Mouse (Mus musculus): ENCODE measurements around the gene Mthfr.

Gene Mthfr

DNA sequence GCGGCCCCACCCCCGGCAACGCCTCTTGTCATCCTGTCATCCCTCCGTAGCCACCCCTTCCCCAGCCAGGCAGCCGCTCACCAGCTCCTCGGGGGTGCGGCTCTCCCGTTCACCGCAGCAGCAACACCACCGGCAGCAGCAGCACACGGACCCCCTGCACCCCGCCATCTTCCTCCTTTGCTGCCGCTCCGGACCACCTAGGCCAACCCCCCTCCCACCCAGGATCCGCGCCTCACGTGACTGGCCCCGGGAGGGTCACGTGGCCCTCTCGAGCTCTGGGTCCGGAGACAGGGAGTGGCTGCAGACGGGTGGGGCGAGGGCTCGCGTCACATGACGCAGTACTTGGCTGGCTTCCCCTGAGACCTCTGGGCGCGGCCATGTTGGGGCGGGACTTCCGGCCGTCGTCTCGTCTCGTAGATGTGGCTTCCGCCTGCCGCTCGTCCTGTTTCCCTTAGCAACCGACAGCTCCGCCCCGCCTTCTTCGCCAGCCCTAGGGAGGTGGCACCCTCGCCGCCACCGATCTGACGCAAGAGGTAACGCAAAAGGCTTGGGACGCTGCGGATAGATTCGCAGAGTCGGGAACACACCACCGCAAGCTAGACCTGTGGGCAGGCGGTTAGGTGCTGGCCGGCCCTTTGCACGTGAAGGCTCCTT, at the start of gene Mthfr, which contains the start of gene Clcn6:
Mthfr (plus strand) TSS at position 478 of the 654 bp plus-strand sequence.
Clcn6 (minus strand) TSS at position 222 of the 654 bp plus-strand sequence.
- DNase-seq (ENCODE audit: low spot score in 2 of 2): peak; percentile 99 to 100

DNA sequence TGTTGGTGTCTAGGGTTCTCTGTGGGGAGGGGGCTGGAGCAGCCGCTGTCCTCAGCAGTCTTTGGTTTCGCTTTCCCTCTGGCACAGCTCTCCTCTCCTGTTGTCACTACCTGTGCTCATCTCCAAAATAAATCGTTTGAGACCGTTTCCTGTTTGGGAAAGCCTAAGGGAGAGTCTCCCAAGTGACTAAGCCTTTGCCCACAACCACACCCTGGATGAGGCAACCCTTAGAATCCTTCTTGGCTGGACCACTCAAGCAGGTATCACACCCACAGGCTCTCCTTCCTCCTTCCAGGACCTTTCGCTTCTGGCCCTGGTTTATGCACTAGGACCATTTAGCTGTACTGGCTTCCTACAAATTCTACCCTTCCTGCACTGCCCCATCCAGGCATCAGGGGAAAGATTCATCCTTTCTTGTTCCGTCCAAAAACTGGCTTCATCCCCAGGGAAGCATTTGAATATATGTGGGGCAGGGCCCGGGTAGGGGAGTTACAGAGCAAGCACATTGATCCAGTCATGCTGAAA, 45.2 kb upstream of the Mthfr start:
- DNase-seq (ENCODE audit: low spot score in 2 of 2): no peak

DNA sequence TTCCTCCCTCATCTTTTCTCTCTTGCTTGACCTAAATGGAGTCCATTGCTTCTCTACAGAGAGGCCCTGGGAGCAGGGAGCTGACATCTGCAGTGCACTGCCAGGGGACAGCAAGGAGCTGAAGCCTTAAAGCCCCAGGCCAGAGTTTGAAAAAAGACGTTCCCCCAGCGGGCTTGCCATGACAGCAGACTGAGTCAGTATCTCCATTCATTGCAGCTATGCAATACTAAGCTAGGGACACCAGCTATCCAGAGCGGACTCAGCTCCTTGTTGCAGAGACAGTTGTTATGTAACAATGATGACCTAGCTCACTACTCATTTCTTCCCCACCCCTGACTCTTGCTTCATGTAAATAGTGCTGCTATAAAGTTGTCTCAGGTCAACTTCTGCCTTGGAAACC, 43.6 kb upstream of the Mthfr start:
- no peak for DNase-seq (ENCODE audit: low spot score in 2 of 2)

GRCm38 (mm10) chr4:148000202-148000772, 38.6 kb upstream of the Mthfr start, which contains the start of gene Nppa:
Gene Nppa, plus strand, starts transcription at chr4:148000722.
- DNase-seq (ENCODE audit: low spot score in 2 of 2): no peak

GRCm38 (mm10) chr4:148001013-148001789, 37.7 kb upstream of the Mthfr start:
- DNase-seq (ENCODE audit: low spot score in 2 of 2): no peak

DNA sequence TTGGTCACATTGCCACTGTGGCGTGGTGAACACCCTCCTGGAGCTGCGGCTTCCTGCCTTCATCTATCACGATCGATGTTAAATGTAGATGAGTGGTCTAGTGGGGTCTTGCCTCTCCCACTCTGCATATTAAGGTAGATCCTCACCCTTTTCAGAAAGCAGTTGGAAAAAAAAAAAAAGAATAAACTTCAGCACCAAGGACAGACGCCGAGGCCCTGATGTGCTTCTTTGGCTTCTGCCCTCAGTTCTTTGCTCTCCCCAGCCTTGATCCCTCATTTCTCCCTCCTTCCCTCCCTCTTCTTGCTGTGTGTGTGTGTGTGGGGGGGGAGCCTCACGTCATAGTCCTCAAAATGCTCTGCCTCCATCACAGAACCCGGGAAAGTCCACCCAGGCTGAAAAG, 37.0 kb upstream of the Mthfr start:
- DNase-seq (ENCODE audit: low spot score in 2 of 2): no peak

DNA sequence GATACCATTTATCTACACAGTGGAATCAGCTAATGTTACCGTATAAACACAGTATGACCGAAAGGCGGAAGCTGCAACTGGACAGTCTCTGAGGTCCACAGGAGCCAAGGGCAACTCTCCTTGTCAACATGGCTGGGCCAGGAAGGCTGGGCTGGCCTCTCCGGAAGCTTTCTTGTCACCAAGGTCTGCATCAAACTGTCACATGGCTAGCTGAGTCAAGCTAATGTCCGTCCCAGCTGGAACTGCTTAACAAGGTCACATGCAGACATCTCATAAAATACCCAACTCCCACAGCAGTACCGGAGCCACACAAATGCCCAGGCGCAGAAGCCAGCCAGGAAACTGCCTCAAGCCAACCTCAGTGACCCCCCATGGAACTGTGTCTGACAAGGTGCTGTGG, 34.5 kb upstream of the Mthfr start:
- no peak for DNase-seq (ENCODE audit: low spot score in 2 of 2)

DNA sequence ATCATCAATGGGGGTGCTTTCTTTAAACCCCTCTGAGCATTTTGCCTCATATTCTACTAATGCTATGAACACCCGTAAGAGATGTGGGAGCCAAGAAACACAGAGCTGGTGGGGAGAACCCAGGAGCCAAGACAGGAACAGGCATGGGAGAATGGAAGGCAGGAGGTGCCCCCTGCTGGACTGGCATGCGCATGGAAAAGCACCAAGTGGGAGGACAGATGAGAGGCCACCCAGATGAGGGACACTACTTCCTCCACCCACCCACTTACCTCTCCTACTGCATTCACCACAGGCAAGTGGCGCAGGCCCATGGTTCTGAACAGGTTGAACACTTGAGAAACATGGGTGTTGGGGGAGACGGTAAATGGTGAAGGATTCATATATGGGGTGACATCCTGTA, 30.5 kb upstream of the Mthfr start:
- DNase-seq (ENCODE audit: low spot score in 2 of 2): no peak

DNA sequence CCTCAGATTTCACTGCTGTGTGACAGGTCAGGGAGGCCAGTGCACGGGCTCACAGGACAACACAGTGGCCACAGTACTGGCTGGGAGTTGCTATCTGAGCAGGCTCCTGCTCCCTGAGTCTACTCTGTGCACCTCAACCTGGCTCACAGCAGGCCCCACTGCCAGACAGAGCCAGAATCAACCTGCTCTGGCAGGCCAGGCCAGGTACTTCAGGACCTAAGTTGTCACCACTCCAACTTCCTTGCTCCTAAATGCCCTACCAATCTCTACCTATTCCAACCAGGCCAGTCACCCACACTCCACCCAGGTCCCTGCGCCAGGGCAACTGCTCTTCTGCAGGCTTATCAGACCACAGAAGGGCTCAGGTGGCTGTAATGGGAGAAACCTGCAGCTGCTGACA, 29.2 kb upstream of the Mthfr start:
- no peak for DNase-seq (ENCODE audit: low spot score in 2 of 2)

DNA sequence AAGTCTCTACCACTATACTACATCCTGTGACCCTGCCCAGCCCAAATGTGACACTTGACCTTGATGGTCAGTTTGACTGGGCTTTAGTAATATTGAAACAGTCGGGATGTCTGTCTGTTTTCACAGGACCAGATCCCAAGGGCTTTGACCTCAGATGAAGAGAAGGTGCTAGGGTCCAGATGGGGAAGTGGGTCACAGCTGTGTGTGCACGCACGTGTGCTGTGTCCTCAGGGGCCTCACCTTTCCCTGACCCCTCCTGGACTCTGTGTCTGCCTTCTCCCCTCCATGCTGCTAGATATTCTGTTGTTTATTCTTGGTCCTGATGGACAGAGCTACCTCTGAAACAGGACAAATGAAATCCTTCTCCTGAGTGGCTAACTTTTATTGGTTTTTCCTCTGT, 27.5 kb upstream of the Mthfr start:
- no peak for DNase-seq (ENCODE audit: low spot score in 2 of 2)

GRCm38 (mm10) chr4:148012216-148012615, 26.7 kb upstream of the Mthfr start:
- DNase-seq (ENCODE audit: low spot score in 2 of 2): no peak

GRCm38 (mm10) chr4:148015418-148015817, 23.5 kb upstream of the Mthfr start:
- no peak for DNase-seq (ENCODE audit: low spot score in 2 of 2)

GRCm38 (mm10) chr4:148016981-148017380, 21.9 kb upstream of the Mthfr start:
- DNase-seq (ENCODE audit: low spot score in 2 of 2): no peak

DNA sequence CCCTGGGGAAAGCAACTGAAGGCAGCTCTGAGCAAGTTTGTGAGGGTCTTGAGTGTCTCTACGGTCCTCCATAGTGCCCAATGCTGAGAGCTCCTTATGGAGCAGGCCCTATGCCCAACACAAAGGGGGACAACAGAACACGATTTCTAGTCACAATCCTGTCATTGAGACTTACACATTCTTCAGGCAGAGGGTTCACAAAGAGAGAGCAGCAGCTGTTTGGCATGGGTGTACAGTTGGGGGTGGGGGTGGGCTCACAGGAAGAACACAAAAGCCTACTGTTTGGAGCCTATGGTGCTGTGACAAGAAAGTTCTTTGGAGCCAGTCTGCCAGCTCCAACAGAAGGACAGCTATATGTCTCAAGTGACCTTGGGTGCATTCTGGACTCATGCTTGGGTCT, 20.5 kb upstream of the Mthfr start:
- DNase-seq (ENCODE audit: low spot score in 2 of 2): no peak

DNA sequence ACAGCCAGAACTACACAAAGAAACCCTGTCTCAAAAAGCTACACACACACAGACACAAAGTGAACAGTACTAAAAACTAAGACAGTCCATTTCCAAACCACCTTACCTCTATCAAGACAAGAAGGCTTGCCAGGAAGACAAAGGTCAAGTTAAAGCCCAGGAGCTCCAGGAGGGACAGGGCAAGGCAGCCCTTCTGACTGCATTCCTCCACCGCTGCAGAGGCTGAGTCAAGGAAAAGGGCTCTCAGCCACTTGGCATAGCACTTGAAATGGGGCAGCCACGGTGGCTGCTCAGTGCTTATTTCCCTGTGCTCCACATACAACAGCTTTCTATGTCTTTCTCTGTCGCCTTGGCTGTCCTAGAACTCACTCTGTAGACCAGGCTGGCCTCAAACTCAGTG, 14.9 kb upstream of the Mthfr start:
- no peak for DNase-seq (ENCODE audit: low spot score in 2 of 2)

GRCm38 (mm10) chr4:148029297-148029696, 9.6 kb upstream of the Mthfr start:
- no peak for DNase-seq (ENCODE audit: low spot score in 2 of 2)

- DNase-seq (ENCODE audit: low spot score in 2 of 2): no peak
These were observed 8.4 kb upstream of the Mthfr start for GRCm38 (mm10) chr4:148030506-148030905.

DNA sequence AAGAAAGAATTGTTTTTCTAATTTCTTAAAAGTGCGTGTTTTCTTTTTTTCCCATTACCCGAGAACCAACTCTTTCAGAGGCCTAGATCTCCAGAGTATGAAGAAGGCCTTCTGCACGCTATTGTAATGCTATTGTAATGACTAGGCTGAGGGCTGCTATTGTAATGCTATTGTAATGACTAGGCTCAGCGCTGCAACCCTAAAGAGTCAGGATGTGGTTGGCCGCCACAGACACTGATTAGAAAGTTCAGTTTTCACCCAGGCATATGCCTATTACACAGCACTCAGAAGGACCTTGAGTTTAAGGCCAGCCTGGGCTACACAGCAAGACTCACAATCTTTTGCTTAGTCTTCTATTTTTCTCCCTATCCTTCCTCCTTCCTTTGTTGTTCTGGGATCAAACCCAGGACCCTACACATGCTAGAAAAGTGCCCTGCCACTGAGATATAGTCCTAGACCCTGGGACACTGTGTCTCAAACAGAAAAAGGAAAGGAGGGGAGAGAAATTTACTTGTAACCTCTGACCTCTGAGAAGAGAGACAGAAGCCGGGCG, 4.9 kb upstream of the Mthfr start:
- DNase-seq (ENCODE audit: low spot score in 2 of 2): no peak

GRCm38 (mm10) chr4:148035440-148035839, 3.4 kb upstream of the Mthfr start:
- DNase-seq (ENCODE audit: low spot score in 2 of 2): no peak

DNA sequence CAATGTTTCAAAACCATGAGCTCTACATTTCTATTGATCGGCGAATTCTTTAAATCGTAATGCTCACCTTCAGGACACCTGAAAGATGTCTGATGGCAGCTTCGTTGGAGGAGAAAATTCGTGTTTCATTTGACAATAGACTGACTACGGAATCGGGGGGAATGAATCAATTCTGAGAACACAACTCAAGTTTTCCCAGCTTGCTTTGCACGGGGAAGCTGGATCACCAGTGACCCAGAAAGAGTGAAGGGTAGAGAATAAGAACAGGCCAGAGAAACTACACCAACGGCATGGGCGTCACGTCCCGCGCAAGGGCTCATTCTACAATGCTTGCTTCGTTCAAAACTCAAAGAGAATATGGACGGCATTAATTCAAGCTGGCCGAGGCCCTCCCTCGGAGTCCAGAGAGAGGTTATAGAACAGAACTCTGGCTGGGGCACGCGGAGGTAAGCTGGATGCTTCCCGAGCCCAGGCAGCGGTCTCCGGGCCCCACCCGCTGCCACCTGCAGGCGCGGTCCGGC, 738 bp upstream of the Mthfr start:
- DNase-seq (ENCODE audit: low spot score in 2 of 2): no peak

GRCm38 (mm10) chr4:148039254-148040028, 564 bp downstream of the Mthfr start:
- DNase-seq (ENCODE audit: low spot score in 2 of 2): no peak

Data from urinary bladder, postnatal 4 days (tissue).